ENCODE assay signal across 1 mouse cellular context in genomic region chr11:101556954-101557353, GRCm38 (mm10).
TF ChIP-seq lines count a peak whose summit lies in the region.

No protein-coding gene starts in this region.

TF ChIP-seq in MEL, 35 proteins besides CTCF, POLR2A, EP300 and RAD21:
- TF ChIP-seq ETS1 (IDR thresholded peaks at IDR 0.05; ENCODE audit: low read depth, low read length), result peak; percentile 59
- TF ChIP-seq ZNF384 (IDR thresholded peaks at IDR 0.05; ENCODE audit: low read depth, low read length), result peak; percentile 88
- TF ChIP-seq TAL1 (IDR thresholded peaks at IDR 0.05; ENCODE audit: low read length), result no peak
TF ChIP-seq in MEL: peak in this region for 2.
